ENCODE assay signal across 7 mouse cellular contexts in the genomic region with DNA sequence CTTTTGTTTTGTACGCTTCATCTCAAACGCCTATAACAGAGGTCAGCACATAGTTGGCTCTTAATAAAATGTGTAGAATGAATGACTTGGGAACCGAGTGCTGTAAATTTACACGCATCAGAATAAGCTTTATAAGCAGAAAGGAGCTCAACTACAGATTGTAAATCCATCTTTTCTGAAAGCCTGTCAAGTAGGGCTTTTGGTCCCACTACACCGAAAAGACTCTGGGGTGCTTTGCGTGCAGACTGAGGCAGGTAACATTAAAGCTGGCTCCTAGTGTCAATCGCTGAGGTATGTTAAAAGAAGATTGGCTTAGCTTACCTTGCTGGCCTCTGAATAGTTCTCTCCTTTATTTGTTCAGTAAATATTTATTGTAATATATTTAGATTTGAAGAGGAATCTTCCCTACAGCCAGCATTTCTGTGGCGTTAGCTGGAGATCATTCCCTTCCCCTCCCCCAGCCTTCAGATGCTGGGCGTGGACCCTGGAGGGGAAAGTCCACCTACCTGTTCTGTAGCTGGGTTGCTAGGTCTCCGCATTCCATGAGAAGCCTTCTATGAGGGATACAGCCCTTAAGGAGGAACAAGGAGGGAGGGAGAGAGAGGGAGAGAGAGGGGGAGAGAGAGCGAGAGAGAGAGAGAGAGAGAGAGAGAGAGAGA. TPM values are rescaled to one million over a fixed set of nuclear protein-coding genes. Genes with fewer than 3 reads are reported as not detected.
DNase-seq lines count a peak whose midpoint lies in the region; ATAC-seq and TF ChIP-seq lines count a peak whose summit lies in the region.

No protein-coding gene starts in this region.

- peak overlapping the region; percentile 86 for H3K4me2 ChIP-seq in forebrain, embryonic 14.5 days (ENCODE audit: low read length)
- peak overlapping the region; percentile 92 for H3K4me2 ChIP-seq in limb, embryonic 12.5 days
- peak overlapping the region; percentile 85 for H3K4me2 ChIP-seq in midbrain, postnatal 0 days (ENCODE audit: low read depth, low read length, poor library complexity, severe bottlenecking)

- WGBS in forebrain, embryonic 14.5 days, result 2% methylated on average over 10 of the region's 11 CpGs
- 4% methylated on average over 10 of the region's 11 CpGs for WGBS in limb, embryonic 12.5 days
- WGBS in midbrain, postnatal 0 days, result 1% methylated on average over 10 of the region's 11 CpGs

- H3K9ac ChIP-seq in forebrain, embryonic 14.5 days (ENCODE audit: low read length), result peak overlapping the region; percentile 73
- H3K9ac ChIP-seq in limb, embryonic 12.5 days (replicated peaks), result peak overlapping the region; percentile 55; the same call in 1 of the 2 replicates
- peak overlapping the region; percentile 79 for H3K9ac ChIP-seq in midbrain, postnatal 0 days (replicated peaks; ENCODE audit: low read length, poor library complexity, severe bottlenecking)

- TF ChIP-seq CTCF in E14TG2a.4 (conservative IDR thresholded peaks at IDR 0.05; ENCODE audit: low read length), result no peak
- TF ChIP-seq CTCF in midbrain, postnatal 0 days (IDR thresholded peaks at IDR 0.05), result no peak

- H3K27me3 ChIP-seq in E14TG2a.4 (ENCODE audit: insufficient read depth, low read length), result peaks cover 29% of the 10 kb centered on the region
- no peaks in the 10 kb centered on the region for H3K27me3 ChIP-seq in forebrain, embryonic 14.5 days (replicated peaks; ENCODE audit: control insufficient read depth, insufficient read depth, low read length)
- H3K27me3 ChIP-seq in limb, embryonic 12.5 days, result peaks cover 10% of the 10 kb centered on the region; the same call in 1 of the 2 replicates
- no peaks in the 10 kb centered on the region for H3K27me3 ChIP-seq in midbrain, postnatal 0 days (ENCODE audit: insufficient read depth, low read length)

- H3K4me1 ChIP-seq in E14TG2a.4 (replicated peaks; ENCODE audit: low read depth, low read length), result peaks cover 47% of the 10 kb centered on the region
- H3K4me1 ChIP-seq in forebrain, embryonic 14.5 days (ENCODE audit: control insufficient read depth, insufficient read depth, low read length), result peaks cover 7% of the 10 kb centered on the region; the same call in 1 of the 2 replicates
- H3K4me1 ChIP-seq in limb, embryonic 12.5 days (replicated peaks), result peaks cover 8% of the 10 kb centered on the region; the same call in 1 of the 2 replicates
- no peaks in the 10 kb centered on the region; the same call in 1 of the 2 replicates for H3K4me1 ChIP-seq in midbrain, postnatal 0 days (ENCODE audit: insufficient read depth, low read length)

- ATAC-seq in forebrain, embryonic 14.5 days, result no peak
- ATAC-seq in limb, embryonic 12.5 days (ENCODE audit: insufficient number of reproducible peaks, insufficient read depth, low FRiP score, low TSS enrichment, low read depth), result no peak
- 0 out of 2 replicates have a peak, but pooled peaks have one; percentile 12 for ATAC-seq in midbrain, postnatal 0 days (ENCODE audit: low FRiP score)

- H3K36me3 ChIP-seq in E14TG2a.4 (ENCODE audit: insufficient read depth, low read length), result no peaks in the 10 kb centered on the region
- no peaks in the 10 kb centered on the region for H3K36me3 ChIP-seq in forebrain, embryonic 14.5 days (ENCODE audit: control insufficient read depth, insufficient read depth, low read length)
- no peaks in the 10 kb centered on the region for H3K36me3 ChIP-seq in limb, embryonic 12.5 days
- H3K36me3 ChIP-seq in midbrain, postnatal 0 days (ENCODE audit: insufficient read depth, low read length), result no peaks in the 10 kb centered on the region

- H3K27ac ChIP-seq in forebrain, embryonic 14.5 days (ENCODE audit: low read depth, low read length), result peak overlapping the region; percentile 80; the same call in 1 of the 2 replicates
- H3K27ac ChIP-seq in limb, embryonic 12.5 days, result no peak overlapping the region
- peak overlapping the region; percentile 95 for H3K27ac ChIP-seq in midbrain, postnatal 0 days (ENCODE audit: low read depth, low read length)

- peak; percentile 20 for DNase-seq in ZHBTc4 (ENCODE audit: low read depth, low spot score)
- DNase-seq in forebrain, embryonic 14.5 days (ENCODE audit: low spot score), result peak; percentile 37
- DNase-seq in midbrain, postnatal 0 days (ENCODE audit: low spot score), result peak; percentile 53
- DNase-seq in thymus, postnatal 10 days (ENCODE audit: low spot score in 2 of 2), result no peak
- no peak for DNase-seq in gastrocnemius, postnatal 10 days

- peaks cover 12% of the 10 kb centered on the region for H3K9me3 ChIP-seq in E14TG2a.4 (ENCODE audit: low read length)
- H3K9me3 ChIP-seq in forebrain, embryonic 14.5 days (replicated peaks; ENCODE audit: control insufficient read depth, low read length), result no peaks in the 10 kb centered on the region
- H3K9me3 ChIP-seq in limb, embryonic 12.5 days, result 0 out of 2 replicates have a peak, but pooled peaks cover 6% of the 10 kb centered on the region
- H3K9me3 ChIP-seq in midbrain, postnatal 0 days (ENCODE audit: low read length), result no peaks in the 10 kb centered on the region

- H3K4me3 ChIP-seq in E14TG2a.4 (replicated peaks; ENCODE audit: low read length), result peak overlapping the region; percentile 90
- peak overlapping the region; percentile 49 for H3K4me3 ChIP-seq in forebrain, embryonic 14.5 days (ENCODE audit: low read depth, low read length)
- peak overlapping the region; percentile 52 for H3K4me3 ChIP-seq in limb, embryonic 12.5 days (replicated peaks)
- peak overlapping the region; percentile 54 for H3K4me3 ChIP-seq in midbrain, postnatal 0 days (ENCODE audit: low read depth, low read length)

RNA-seq across cellular contexts. Expression of a gene that starts 1.0 kb away (rescaled TPM):
- polyA plus RNA-seq in forebrain, embryonic 14.5 days (2014; fragmentation: Nextera tagmentation; extraction: Ambion mirVana), result 1.9 and 2.9 TPM in 2 replicates
- 6.2 and 6.8 TPM in 2 replicates for polyA plus RNA-seq in limb, embryonic 12.5 days (2016; fragmentation: Nextera tagmentation; extraction: Ambion mirVana)
- total RNA-seq in midbrain, postnatal 0 days (2014; rRNA removed), result 11.6 and 13.6 TPM in 2 replicates
- 11.4 and 12.4 TPM in 2 replicates for polyA plus RNA-seq in midbrain, postnatal 0 days (2015; fragmentation: Nextera tagmentation; extraction: Ambion mirVana)
- total RNA-seq in gastrocnemius, postnatal 10 days (2021), result under 1 TPM; 0.29 to 0.38 TPM

RNA-seq across cellular contexts. Expression of a gene that starts 50.1 kb away (rescaled TPM):
- 22.0 and 23.4 TPM in 2 replicates for polyA plus RNA-seq in forebrain, embryonic 14.5 days (2014; fragmentation: Nextera tagmentation; extraction: Ambion mirVana)
- 21.0 and 23.0 TPM in 2 replicates for polyA plus RNA-seq in limb, embryonic 12.5 days (2016; fragmentation: Nextera tagmentation; extraction: Ambion mirVana)
- total RNA-seq in midbrain, postnatal 0 days (2014; rRNA removed), result 42.5 and 59.9 TPM in 2 replicates
- polyA plus RNA-seq in midbrain, postnatal 0 days (2015; fragmentation: Nextera tagmentation; extraction: Ambion mirVana), result 17.2 and 17.5 TPM in 2 replicates
- 10 to 100 TPM; 23.9 to 27.8 TPM for total RNA-seq in gastrocnemius, postnatal 10 days (2021)

Comparison
In these comparisons a context has a peak if more than half of its experiments do, and no peak if none do; other contexts are left out.
1. DNase-seq: peak in ZHBTc4 (single experiment), forebrain, embryonic 14.5 days (single experiment) and midbrain, postnatal 0 days (single experiment); none in thymus, postnatal 10 days (0 of 2) and gastrocnemius, postnatal 10 days (single experiment).
2. Peak in every context shown above with its lines, with median percentiles within 50 percentile points of each other: H3K4me3 ChIP-seq, H3K4me2 ChIP-seq and H3K9ac ChIP-seq.